Mouse (Mus musculus) limb, embryonic 12.5 days (tissue): Measurements from ENCODE around the gene Ddx17. TPM values are rescaled to one million over a fixed set of nuclear protein-coding genes. Genes with fewer than 3 reads are reported as not detected.

Experiments
- ATAC-seq: fragments of 200-750 bp; cut with Nextera tagmentation; 2 replicates; pipeline ENCODE4 v1.8.0; 2017; ENCODE audit warnings: low read depth, moderate TSS enrichment; ENCODE audit not compliant: insufficient number of reproducible peaks, insufficient read depth, low FRiP score, low TSS enrichment
- H3K27ac ChIP-seq: fragments of 300-500 bp; sonication (generic); 2 replicates; pipeline ENCODE4 v1.5.1; 2016; ENCODE audit warnings: mild to moderate bottlenecking, moderate library complexity
- H3K27me3 ChIP-seq: fragments of 300-500 bp; sonication (generic); 2 replicates; pipeline ENCODE4 v1.6.1; 2016; ENCODE audit warnings: mild to moderate bottlenecking, moderate library complexity
- H3K36me3 ChIP-seq: fragments of 300-500 bp; sonication (generic); 2 replicates; pipeline ENCODE4 v1.6.1; 2016; ENCODE audit warnings: mild to moderate bottlenecking, moderate library complexity
- H3K4me1 ChIP-seq: fragments of 300-500 bp; sonication (generic); replicated peaks from 2 replicates; pipeline ENCODE4 v1.6.1; 2016
- H3K4me2 ChIP-seq: fragments of 300-500 bp; sonication (generic); 2 replicates; pipeline ENCODE4 v1.6.1; 2016; ENCODE audit warnings: mild to moderate bottlenecking, moderate library complexity
- H3K4me3 ChIP-seq: fragments of 300-500 bp; sonication (generic); replicated peaks from 2 replicates; pipeline ENCODE4 v1.5.1; 2016; ENCODE audit warnings: mild to moderate bottlenecking
- H3K9ac ChIP-seq: fragments of 300-500 bp; sonication (generic); replicated peaks from 2 replicates; pipeline ENCODE4 v1.6.1; 2016; ENCODE audit warnings: mild to moderate bottlenecking, moderate library complexity
- H3K9me3 ChIP-seq: fragments of 300-500 bp; sonication (generic); 2 replicates; pipeline ENCODE4 v1.6.1; 2016; ENCODE audit warnings: mild to moderate bottlenecking, moderate library complexity
- WGBS: fragments of 180-500 bp; shearing (Covaris S2); methylation state at CpG from one replicate; pipeline ENCODE4 v1.1.7; 2016; 5-methylcytosine and 5-hydroxymethylcytosine counted together
- polyA plus RNA-seq: library from polyadenylated mRNA; unstranded; fragments of >200 nt; fragmentation: Nextera tagmentation; extraction: Ambion mirVana; gene quantifications from 2 replicates; pipeline ENCODE4 v1.2.1, GENCODE M21; 2016

The Ddx17 gene
- polyA plus RNA-seq, 1 experiment from 2014 or later, result 67.4 TPM

DNA sequence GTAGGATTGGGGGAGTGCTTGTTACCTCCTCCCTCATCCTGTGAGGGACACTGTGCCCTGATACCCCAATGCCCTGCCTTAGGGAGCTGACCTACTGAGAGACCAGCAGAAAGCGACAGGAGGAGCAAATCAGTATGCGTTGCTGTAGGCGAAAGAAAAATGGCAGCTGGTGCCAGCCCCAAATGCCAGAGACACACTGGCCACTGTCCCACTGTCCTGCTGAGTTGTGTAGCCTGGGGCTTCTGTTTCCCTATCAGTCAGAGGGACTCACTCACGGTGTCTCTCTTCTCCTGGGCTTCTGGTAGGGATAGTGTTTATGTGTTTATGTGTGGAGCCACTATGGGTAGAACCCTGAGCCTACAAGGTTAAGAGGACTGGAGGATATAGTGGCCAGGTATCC is 28.8 kb downstream of the Ddx17 start:
- Histone ChIP-seq H3K27me3 (peaks cover 55% of the 10 kb centered on the region), H3K9me3 (no peaks in the 10 kb centered on the region), H3K27ac (no peak overlapping the region), H3K4me1 (peaks cover 28% of the 10 kb centered on the region), H3K4me3 (peak overlapping the region; percentile 60), H3K36me3 (peaks cover under 1% of the 10 kb centered on the region; the same call in 1 of the 2 replicates), H3K4me2 (peak overlapping the region; percentile 90), H3K9ac (no peak overlapping the region)
- 84% methylated on average over 4 of the region's 4 CpGs for WGBS
- ATAC-seq, result no peak

DNA sequence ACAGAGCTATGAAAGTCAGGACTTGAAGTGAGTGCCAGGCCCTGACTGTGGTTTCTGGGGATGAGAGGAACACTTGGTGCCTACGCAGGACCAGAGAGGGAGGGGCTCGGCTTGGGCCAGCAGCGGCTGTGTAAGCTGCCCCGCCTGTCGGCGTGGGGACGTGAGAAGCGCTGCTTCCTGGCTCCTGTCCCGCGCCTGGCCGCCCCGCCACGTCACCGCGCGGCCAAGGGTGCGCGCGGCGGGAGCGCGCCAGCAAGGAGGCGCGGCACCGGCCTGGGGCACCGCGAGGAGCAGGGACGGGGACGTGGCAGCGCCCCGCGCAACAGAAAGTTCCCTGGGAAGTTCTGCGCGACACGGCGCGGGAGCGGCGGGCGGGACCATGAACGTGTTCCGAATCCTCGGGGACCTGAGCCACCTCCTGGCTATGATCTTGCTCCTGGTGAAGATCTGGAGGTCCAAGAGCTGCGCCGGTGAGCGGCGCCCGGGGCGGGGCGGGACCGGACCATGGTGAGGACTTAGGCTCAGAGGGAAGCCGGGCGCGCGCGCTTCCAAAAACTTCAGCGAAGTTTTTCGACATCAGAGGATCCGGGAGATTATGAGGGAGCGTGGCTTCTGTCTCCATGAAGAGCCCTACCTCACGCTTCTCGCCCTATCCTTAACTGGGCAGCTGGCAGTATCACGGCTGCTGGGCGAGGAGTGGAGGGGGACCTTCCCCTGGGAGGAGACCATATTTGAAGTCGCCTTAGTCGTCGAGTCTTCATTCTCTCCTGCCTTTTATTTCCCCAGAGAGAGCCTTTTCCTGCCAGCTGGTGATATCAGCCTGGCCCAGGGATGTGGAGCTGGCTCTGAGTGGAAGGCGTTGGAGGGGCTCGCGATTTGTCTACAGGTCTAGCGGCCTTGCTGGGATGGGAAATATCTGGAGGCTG is 30.1 kb downstream of the Ddx17 start, which contains the start of gene Kdelr3:
TSS of gene Kdelr3 (plus strand) at position 241 of the 926 bp plus-strand sequence.
- no peak within 1 kb of the TSS for H3K27ac ChIP-seq
- WGBS, result under 1% methylated on average over 71 of the region's 71 CpGs

DNA sequence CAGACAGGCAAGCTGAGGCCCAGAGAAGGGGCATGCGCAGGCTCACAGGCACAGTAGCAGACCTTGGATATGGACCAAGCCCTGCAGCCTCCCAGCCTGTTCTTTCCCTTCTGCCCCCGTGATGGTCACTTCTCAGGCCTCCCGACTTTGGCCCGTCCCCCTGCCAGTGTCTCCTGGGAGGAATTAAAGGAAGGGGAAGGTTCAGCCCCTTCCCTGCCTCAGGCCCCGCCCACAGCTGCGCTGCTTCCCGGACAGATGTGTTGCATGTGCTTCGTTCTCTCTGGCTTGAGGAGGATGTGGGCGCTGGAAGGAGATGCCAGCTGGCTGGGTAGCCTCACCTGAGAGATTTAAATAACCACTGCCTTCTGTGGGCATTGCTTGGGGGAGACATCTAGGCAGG is 32.6 kb downstream of the Ddx17 start:
- peaks cover 41% of the 10 kb centered on the region for H3K4me1 ChIP-seq
- ATAC-seq, result no peak
- H3K36me3 ChIP-seq, result no peaks in the 10 kb centered on the region
- H3K4me3 ChIP-seq, result no peak overlapping the region
- H3K27me3 ChIP-seq, result peaks cover 92% of the 10 kb centered on the region
- no peak overlapping the region for H3K9ac ChIP-seq
- H3K9me3 ChIP-seq, result no peaks in the 10 kb centered on the region
- H3K27ac ChIP-seq, result no peak overlapping the region
- no peak overlapping the region for H3K4me2 ChIP-seq
- 10% methylated on average over 9 of the region's 9 CpGs for WGBS

More for the DNA sequence above, 30.1 kb downstream of the Ddx17 start, which contains the start of gene Kdelr3:
- no peaks in the 10 kb centered on the region for H3K9me3 ChIP-seq
- H3K9ac ChIP-seq, result peak within 1 kb of the TSS; percentile 67
- peak within 1 kb of the TSS; percentile 60 for H3K4me3 ChIP-seq
- H3K4me1 ChIP-seq, result peaks cover 38% of the 10 kb centered on the region
- H3K27me3 ChIP-seq, result peaks cover 67% of the 10 kb centered on the region
- ATAC-seq, result peak; percentile 73
- peak within 1 kb of the TSS; percentile 90 for H3K4me2 ChIP-seq
- H3K36me3 ChIP-seq, result no peaks in the 10 kb centered on the region

DNA sequence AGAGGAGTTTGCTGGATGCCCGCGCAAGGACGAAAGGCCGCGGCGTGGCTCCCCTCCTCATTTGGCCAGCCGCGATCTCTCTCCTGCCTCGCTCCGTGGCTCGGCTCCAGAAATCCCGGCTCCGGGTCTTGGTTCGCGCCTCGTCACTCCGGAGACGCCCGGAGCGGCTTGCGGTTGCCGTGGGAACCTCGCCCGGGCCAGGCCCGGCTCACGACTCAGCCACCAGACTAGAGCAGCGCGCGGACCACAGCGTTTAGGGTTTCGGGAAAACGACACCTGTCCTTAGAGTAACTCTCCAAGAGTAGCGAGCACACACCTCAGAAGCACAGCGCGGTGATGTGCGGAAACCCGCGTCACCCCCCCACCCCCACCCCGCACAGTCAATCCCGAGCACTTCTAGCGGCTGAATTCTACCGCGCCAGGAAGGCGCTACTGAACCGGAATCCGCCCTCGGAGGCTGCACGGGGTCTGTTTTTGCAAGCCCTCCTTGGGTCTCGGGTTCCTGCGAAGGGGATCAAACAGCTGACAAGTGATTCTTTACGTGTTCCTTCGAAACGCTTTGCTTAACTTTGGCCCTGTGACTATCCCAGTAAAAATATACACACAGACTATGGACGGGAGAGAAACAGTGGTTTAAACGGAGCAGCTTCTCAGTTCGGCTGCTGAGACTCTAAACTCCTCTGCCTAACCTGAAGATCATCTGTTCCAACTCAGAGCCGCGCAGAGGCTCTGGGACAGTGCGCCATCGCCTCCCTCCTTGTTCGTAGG is 34.8 kb downstream of the Ddx17 start:
- no peak overlapping the region for H3K27ac ChIP-seq
- peak overlapping the region; percentile 77 for H3K4me2 ChIP-seq
- no peaks in the 10 kb centered on the region for H3K36me3 ChIP-seq
- 1% methylated on average over 61 of the region's 61 CpGs for WGBS
- ATAC-seq, result peak; percentile 75
- no peaks in the 10 kb centered on the region for H3K9me3 ChIP-seq
- H3K27me3 ChIP-seq, result peaks cover 99% of the 10 kb centered on the region
- H3K9ac ChIP-seq, result peak overlapping the region; percentile 12
- H3K4me1 ChIP-seq, result peaks cover 24% of the 10 kb centered on the region
- H3K4me3 ChIP-seq, result peak overlapping the region; percentile 41

DNA sequence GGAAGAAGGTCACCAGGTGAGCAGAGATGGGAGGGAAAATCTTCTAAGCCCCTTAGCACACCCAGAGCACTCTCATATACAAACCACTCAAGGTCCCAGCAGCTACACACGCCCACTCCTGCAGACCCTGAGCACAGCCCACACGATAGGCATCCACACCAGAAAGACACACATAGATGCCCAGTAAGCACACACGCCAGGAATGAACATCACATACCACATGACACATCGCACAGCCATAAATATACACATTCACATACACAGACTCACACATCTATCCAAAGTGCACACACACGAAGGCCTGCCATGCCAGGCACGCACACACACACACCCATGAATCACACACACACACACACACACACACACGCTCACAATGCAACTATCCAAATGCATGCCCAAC is 36.1 kb downstream of the Ddx17 start:
- Histone ChIP-seq H3K9ac (0 out of 2 replicates have a peak overlapping the region, but pooled peaks have one; percentile 27), H3K27me3 (peaks cover 99% of the 10 kb centered on the region), H3K4me2 (no peak overlapping the region), H3K27ac (no peak overlapping the region), H3K4me1 (peaks cover 30% of the 10 kb centered on the region), H3K36me3 (no peaks in the 10 kb centered on the region), H3K9me3 (no peaks in the 10 kb centered on the region), H3K4me3 (no peak overlapping the region)
- whole genome bisulfite sequencing, result 77% methylated on average over 7 of the region's 7 CpGs
- no peak for ATAC-seq

DNA sequence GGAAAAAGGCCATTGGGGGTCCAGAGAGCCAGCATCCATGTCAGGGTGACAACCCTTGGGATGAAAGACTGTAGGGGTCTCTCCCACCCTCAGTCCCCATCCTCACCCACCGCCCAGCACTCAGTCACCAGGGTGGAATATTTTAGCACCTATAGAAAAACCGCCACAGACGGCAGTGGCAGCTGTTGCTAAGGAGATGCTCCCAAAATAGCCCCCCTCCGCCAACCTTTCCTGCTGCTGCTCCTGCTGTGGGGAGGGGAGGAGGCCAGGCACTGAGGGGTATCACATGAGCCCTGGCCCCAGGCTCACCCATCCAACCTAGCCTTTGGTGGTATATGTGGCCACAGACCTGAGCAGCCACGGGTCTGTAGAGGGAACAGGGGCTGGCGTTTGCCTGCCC is 36.5 kb downstream of the Ddx17 start:
- H3K4me3 ChIP-seq, result no peak overlapping the region
- peaks cover 34% of the 10 kb centered on the region for H3K4me1 ChIP-seq
- no peaks in the 10 kb centered on the region for H3K36me3 ChIP-seq
- WGBS, result 42% methylated on average over 6 of the region's 6 CpGs
- H3K9ac ChIP-seq, result 0 out of 2 replicates have a peak overlapping the region, but pooled peaks have one; percentile 27
- no peak overlapping the region for H3K27ac ChIP-seq
- ATAC-seq, result no peak
- H3K9me3 ChIP-seq, result no peaks in the 10 kb centered on the region
- no peak overlapping the region for H3K4me2 ChIP-seq
- peaks cover 99% of the 10 kb centered on the region for H3K27me3 ChIP-seq

DNA sequence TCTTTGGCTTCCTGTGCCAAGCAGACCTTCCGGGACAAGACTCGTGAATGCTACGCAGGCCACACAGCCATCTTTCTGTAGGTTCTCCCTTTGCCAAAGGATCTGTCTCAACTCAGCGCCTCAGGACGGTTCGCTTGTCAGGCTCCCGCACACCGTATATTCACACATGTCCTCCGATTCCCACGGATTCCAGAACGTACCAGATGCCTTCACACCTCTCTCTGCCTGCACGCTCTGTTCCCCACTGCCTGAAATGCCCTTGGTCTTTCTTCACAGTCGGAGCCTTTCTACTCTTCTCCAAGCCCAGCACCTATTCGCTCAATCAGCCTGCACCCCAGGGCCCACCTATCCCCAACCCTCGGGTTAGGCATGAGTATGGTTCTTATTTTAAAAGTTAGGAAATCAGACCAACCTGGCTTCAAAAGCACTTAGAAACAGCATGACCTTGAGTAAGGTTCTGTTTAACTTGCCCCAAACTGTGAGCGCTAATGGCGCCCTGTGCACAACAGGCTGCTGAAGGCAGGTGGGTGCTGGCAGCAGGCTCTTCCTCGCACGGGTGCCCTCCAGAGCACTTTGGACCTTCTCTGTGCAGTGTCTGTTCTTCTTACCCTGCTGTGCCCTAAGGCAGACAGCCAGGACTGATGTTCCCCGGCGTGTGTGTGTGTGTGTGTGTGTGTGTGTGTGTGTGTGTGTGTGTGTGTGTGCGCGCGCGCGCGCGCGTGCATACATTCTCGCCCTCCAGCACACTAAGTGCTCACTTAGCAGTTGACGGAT is 39.3 kb downstream of the Ddx17 start:
- Histone ChIP-seq H3K4me1 (peaks cover 24% of the 10 kb centered on the region), H3K36me3 (no peaks in the 10 kb centered on the region), H3K4me2 (no peak overlapping the region), H3K27me3 (peaks cover 99% of the 10 kb centered on the region), H3K27ac (no peak overlapping the region), H3K4me3 (no peak overlapping the region), H3K9me3 (no peaks in the 10 kb centered on the region), H3K9ac (0 out of 2 replicates have a peak overlapping the region, but pooled peaks have one; percentile 18)
- ATAC-seq, result no peak
- WGBS, result 49% methylated on average over 31 of the region's 31 CpGs

DNA sequence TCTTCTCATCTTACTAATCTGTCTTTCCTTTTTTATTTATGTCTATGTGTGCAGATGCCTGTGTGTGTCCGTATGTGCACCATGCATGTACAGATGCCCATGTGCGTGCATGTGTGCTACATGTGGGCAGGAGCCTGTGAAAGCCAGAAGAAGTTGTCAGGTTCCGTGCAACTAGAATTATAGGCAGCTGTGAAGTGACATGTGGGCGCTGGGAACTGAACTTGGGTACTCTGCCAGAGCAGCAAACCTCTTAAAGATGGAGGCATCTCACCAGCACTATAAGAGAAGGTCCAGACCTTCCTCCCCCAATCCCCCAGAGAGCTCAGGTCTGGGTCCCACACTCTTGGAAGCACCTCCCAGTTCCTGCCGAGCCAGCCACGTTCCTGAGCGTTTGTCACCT is 40.1 kb downstream of the Ddx17 start:
- no peak for ATAC-seq
- no peak overlapping the region for H3K27ac ChIP-seq
- H3K4me1 ChIP-seq, result peaks cover 19% of the 10 kb centered on the region
- H3K36me3 ChIP-seq, result no peaks in the 10 kb centered on the region
- peak overlapping the region; percentile 59; the same call in 1 of the 2 replicates for H3K4me3 ChIP-seq
- H3K9me3 ChIP-seq, result no peaks in the 10 kb centered on the region
- H3K4me2 ChIP-seq, result peak overlapping the region; percentile 99
- 26% methylated on average over 7 of the region's 7 CpGs for WGBS
- peaks cover 100% of the 10 kb centered on the region for H3K27me3 ChIP-seq
- no peak overlapping the region for H3K9ac ChIP-seq

DNA sequence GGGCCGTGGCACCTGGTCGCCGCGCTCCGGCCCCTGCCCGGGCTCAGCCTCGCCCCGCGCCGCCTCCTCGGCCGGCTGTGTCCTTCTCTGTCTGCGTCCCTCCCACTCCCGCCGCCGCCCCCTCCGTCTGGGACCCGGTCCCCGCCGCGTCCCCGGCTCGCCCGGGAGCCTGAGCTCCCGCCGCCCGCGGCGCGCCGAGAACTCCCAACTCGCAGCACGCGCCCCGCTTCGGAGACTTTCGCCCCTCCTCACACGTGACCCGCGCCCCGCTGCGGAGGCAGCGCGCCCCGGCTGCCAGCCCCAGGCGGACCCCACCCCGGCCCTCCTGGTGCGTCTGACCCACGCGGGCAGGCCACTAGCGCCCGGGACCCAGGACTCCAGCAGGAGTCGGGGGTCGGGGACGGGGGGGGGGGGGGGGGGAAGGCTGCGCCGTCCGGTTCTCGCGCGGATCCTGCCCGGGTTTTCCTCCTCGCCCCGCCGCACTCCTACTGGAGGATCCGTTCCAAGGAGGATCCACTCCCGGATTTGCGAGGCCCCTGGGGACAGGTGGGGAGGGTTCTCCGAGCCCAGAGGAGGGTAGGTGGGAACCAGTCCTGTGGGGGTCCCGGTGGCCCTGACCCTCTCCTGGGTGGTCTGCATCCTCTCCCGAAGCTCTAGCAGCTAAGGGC is 40.8 kb downstream of the Ddx17 start:
- Histone ChIP-seq H3K9ac (peak overlapping the region; percentile 57), H3K4me3 (peak overlapping the region; percentile 59)
- WGBS, result 1% methylated on average over 65 of the region's 71 CpGs

DNA sequence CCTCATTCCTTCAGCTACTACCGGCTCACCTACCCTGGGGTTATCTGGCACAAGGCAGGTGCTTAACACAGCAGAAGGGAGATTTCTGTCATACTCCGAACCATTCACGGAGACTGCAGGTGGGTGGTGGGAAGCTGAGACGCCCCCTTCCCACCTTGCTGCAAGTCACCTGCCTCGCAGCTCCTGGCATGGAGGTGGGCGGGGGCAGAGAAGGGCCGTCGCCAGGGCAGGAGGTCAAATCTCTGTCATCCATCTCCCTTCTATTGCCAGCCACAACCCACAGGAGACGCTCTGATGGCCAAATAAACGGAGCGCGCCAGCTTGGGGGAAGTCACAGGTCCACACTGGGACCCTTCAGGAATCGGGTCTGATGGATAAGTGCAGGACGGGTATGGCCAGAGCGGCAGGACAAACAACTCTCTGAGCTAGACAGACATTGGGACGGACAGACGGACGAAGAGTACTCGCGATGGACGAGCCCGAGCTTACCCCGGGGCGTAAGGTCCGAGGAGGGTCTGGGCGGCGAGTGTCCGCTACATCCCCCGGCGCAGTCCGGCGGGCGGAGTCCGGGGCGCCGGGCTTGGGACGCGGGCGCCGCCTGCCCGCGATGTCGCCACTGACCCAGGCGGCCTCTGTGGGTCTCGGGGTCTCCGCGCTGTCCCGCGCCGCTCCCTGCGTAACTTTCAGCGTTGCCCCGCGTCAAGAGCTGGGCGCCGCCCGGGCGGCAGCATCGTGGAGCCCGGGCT is 41.7 kb downstream of the Ddx17 start, which contains the start of gene Kcnj4:
TSS of gene Kcnj4 (minus strand) at position 535 of the 746 bp plus-strand sequence.
- Histone ChIP-seq H3K4me3 (peak within 1 kb of the TSS; percentile 59), H3K36me3 (no peaks in the 10 kb centered on the region), H3K4me1 (peaks cover 16% of the 10 kb centered on the region), H3K27me3 (peaks cover 100% of the 10 kb centered on the region), H3K9me3 (no peaks in the 10 kb centered on the region), H3K27ac (no peak within 1 kb of the TSS), H3K9ac (peak within 1 kb of the TSS; percentile 57), H3K4me2 (peak within 1 kb of the TSS; percentile 99)
- ATAC-seq, result no peak
- WGBS, result under 1% methylated on average over 48 of the region's 60 CpGs

More for the DNA sequence above, 40.8 kb downstream of the Ddx17 start:
- H3K36me3 ChIP-seq, result no peaks in the 10 kb centered on the region
- ATAC-seq, result peak; percentile 15; the same call in 1 of the 2 replicates
- H3K4me2 ChIP-seq, result peak overlapping the region; percentile 99
- no peak overlapping the region for H3K27ac ChIP-seq
- peaks cover 16% of the 10 kb centered on the region for H3K4me1 ChIP-seq
- H3K27me3 ChIP-seq, result peaks cover 100% of the 10 kb centered on the region
- H3K9me3 ChIP-seq, result no peaks in the 10 kb centered on the region
